Comparison of ENCODE assay signal across 20 mouse cellular contexts in genomic region chr6:87203467-87203866, GRCm38 (mm10).
DNase-seq lines count a peak whose midpoint lies in the region; ATAC-seq and TF ChIP-seq lines count a peak whose summit lies in the region.
"Had no signal": no experiment of that assay in that cellular context is flagged by ENCODE, and none has a peak within 500 bp of the region (broad histone marks: within the 10 kb centered on the region; RNA-seq: fewer than 3 reads in every experiment).

No protein-coding gene starts in this region.

- no peak for TF ChIP-seq POLR2A in brain, embryonic 14.5 days (IDR thresholded peaks at IDR 0.05; ENCODE audit: borderline replicate concordance, extremely low read depth, insufficient read depth, insufficient read length, poor library complexity, severe bottlenecking)
- TF ChIP-seq POLR2A in limb, embryonic 14.5 days (IDR thresholded peaks at IDR 0.05; ENCODE audit: borderline replicate concordance, extremely low read depth, insufficient read depth, insufficient read length): no peak

- ATAC-seq in frontal cortex, adult (ENCODE audit: low TSS enrichment): 0 out of 2 replicates have a peak, but pooled peaks have one; percentile 31
- peak; percentile 71; the same call in 1 of the 2 replicates for ATAC-seq in embryonic facial prominence, embryonic 13.5 days (ENCODE audit: insufficient number of reproducible peaks, insufficient read depth, low FRiP score, low TSS enrichment, low read depth)
- ATAC-seq in limb, embryonic 14.5 days (ENCODE audit: low FRiP score, low read depth): peak; percentile 38
- no peak for ATAC-seq in lung, postnatal 0 days
- ATAC-seq: intestine, embryonic 16.5 days had no signal

- H3K4me1 ChIP-seq in embryonic facial prominence, embryonic 13.5 days: peaks cover 48% of the 10 kb centered on the region
- H3K4me1 ChIP-seq in limb, embryonic 14.5 days (ENCODE audit: control insufficient read depth, insufficient read depth, low read length): peaks cover 36% of the 10 kb centered on the region
- no peaks in the 10 kb centered on the region for H3K4me1 ChIP-seq in lung, postnatal 0 days (ENCODE audit: insufficient read depth, low read depth, low read length)
- H3K4me1 ChIP-seq: forebrain, embryonic 12.5 days had no signal

- H3K36me3 ChIP-seq in embryonic facial prominence, embryonic 13.5 days: peaks cover 16% of the 10 kb centered on the region
- peaks cover 12% of the 10 kb centered on the region for H3K36me3 ChIP-seq in limb, embryonic 14.5 days (ENCODE audit: control insufficient read depth, insufficient read depth, low read length)
- H3K36me3 ChIP-seq in lung, postnatal 0 days (ENCODE audit: insufficient read depth, low read length): no peaks in the 10 kb centered on the region; the same call in 1 of the 2 replicates
- H3K36me3 ChIP-seq: heart, embryonic 13.5 days; hindbrain, embryonic 15.5 days had no signal

- 35% methylated on average over 4 of the region's 4 CpGs for WGBS in embryonic facial prominence, embryonic 13.5 days
- WGBS in limb, embryonic 14.5 days: 45% methylated on average over 4 of the region's 4 CpGs
- 84% methylated on average over 4 of the region's 4 CpGs for WGBS in lung, postnatal 0 days

- TF ChIP-seq EP300 in lung, postnatal 0 days (IDR thresholded peaks at IDR 0.05): no peak

- H3K27me3 ChIP-seq in embryonic facial prominence, embryonic 13.5 days: no peaks in the 10 kb centered on the region
- H3K27me3 ChIP-seq in limb, embryonic 14.5 days (ENCODE audit: control insufficient read depth, insufficient read depth, low read length): no peaks in the 10 kb centered on the region
- no peaks in the 10 kb centered on the region for H3K27me3 ChIP-seq in lung, postnatal 0 days (replicated peaks; ENCODE audit: insufficient read depth, low read length)
- H3K27me3 ChIP-seq: forebrain, embryonic 12.5 days; heart, embryonic 13.5 days; hindbrain, embryonic 15.5 days had no signal

- no peak overlapping the region for H3K9ac ChIP-seq in embryonic facial prominence, embryonic 13.5 days
- H3K9ac ChIP-seq in limb, embryonic 14.5 days (ENCODE audit: low read depth, low read length, severe bottlenecking): no peak overlapping the region
- H3K9ac ChIP-seq in lung, postnatal 0 days (replicated peaks; ENCODE audit: low read depth): no peak overlapping the region
- H3K9ac ChIP-seq: forebrain, embryonic 12.5 days; heart, embryonic 13.5 days; hindbrain, embryonic 15.5 days had no signal

- no peak for DNase-seq in frontal cortex, postnatal 25 days (ENCODE audit: low spot score in 2 of 2)
- DNase-seq in brain, embryonic 14.5 days (ENCODE audit: low read depth): peak; percentile 33
- peak; percentile 46 for DNase-seq in limb, embryonic 14.5 days (ENCODE audit: low spot score)
- DNase-seq in lung, postnatal 0 days (ENCODE audit: low spot score): no peak
- no peak for DNase-seq in MN1 (ENCODE audit: low spot score)
- DNase-seq: adrenal gland, adult 8-10 months; adrenal gland, postnatal 36 days; cerebellum, adult 11 months; cerebellum, adult 8-10 months; cerebellum, postnatal 14 days; embryo, embryonic 11 days; gastrocnemius, postnatal 36 days; heart, adult 11 months; heart, postnatal 36 days had no signal

- peak overlapping the region; percentile 40; the same call in 1 of the 2 replicates for H3K4me2 ChIP-seq in embryonic facial prominence, embryonic 13.5 days
- no peak overlapping the region for H3K4me2 ChIP-seq in limb, embryonic 14.5 days (replicated peaks; ENCODE audit: low read depth, low read length, severe bottlenecking)
- no peak overlapping the region for H3K4me2 ChIP-seq in lung, postnatal 0 days (replicated peaks; ENCODE audit: low read depth, low read length)
- H3K4me2 ChIP-seq: forebrain, embryonic 12.5 days; heart, embryonic 13.5 days; hindbrain, embryonic 15.5 days had no signal

- TF ChIP-seq CTCF in brain, embryonic 14.5 days (IDR thresholded peaks at IDR 0.05; ENCODE audit: borderline replicate concordance, extremely low read depth, insufficient read depth, insufficient read length): no peak
- TF ChIP-seq CTCF in lung, postnatal 0 days (IDR thresholded peaks at IDR 0.05): no peak

- H3K27ac ChIP-seq in embryonic facial prominence, embryonic 13.5 days: peak overlapping the region; percentile 86
- H3K27ac ChIP-seq in limb, embryonic 14.5 days (replicated peaks; ENCODE audit: low read depth, low read length): peak overlapping the region; percentile 68; the same call in 1 of the 2 replicates
- no peak overlapping the region for H3K27ac ChIP-seq in lung, postnatal 0 days (ENCODE audit: low read length)
- H3K27ac ChIP-seq: forebrain, embryonic 12.5 days; heart, embryonic 13.5 days; hindbrain, embryonic 15.5 days had no signal

- H3K9me3 ChIP-seq in embryonic facial prominence, embryonic 13.5 days: no peaks in the 10 kb centered on the region
- no peaks in the 10 kb centered on the region for H3K9me3 ChIP-seq in limb, embryonic 14.5 days (ENCODE audit: control insufficient read depth, low read length)
- no peaks in the 10 kb centered on the region for H3K9me3 ChIP-seq in lung, postnatal 0 days (ENCODE audit: low read length)
- H3K9me3 ChIP-seq: forebrain, embryonic 12.5 days; heart, embryonic 13.5 days; hindbrain, embryonic 15.5 days had no signal

- no peak overlapping the region for H3K4me3 ChIP-seq in embryonic facial prominence, embryonic 13.5 days
- no peak overlapping the region for H3K4me3 ChIP-seq in limb, embryonic 14.5 days (replicated peaks; ENCODE audit: low read length)
- no peak overlapping the region for H3K4me3 ChIP-seq in lung, postnatal 0 days (ENCODE audit: low read depth, low read length)
- H3K4me3 ChIP-seq: forebrain, embryonic 12.5 days; heart, embryonic 13.5 days; hindbrain, embryonic 15.5 days had no signal

Comparison
In these comparisons a context has a peak if more than half of its experiments do, and no peak if none do; other contexts are left out.
1. DNase-seq: peak in brain, embryonic 14.5 days (single experiment) and limb, embryonic 14.5 days (single experiment); none in frontal cortex, postnatal 25 days (0 of 2), lung, postnatal 0 days (single experiment) and MN1 (single experiment).